Comparison of ENCODE assay signal across 8 mouse cellular contexts in the genomic region with DNA sequence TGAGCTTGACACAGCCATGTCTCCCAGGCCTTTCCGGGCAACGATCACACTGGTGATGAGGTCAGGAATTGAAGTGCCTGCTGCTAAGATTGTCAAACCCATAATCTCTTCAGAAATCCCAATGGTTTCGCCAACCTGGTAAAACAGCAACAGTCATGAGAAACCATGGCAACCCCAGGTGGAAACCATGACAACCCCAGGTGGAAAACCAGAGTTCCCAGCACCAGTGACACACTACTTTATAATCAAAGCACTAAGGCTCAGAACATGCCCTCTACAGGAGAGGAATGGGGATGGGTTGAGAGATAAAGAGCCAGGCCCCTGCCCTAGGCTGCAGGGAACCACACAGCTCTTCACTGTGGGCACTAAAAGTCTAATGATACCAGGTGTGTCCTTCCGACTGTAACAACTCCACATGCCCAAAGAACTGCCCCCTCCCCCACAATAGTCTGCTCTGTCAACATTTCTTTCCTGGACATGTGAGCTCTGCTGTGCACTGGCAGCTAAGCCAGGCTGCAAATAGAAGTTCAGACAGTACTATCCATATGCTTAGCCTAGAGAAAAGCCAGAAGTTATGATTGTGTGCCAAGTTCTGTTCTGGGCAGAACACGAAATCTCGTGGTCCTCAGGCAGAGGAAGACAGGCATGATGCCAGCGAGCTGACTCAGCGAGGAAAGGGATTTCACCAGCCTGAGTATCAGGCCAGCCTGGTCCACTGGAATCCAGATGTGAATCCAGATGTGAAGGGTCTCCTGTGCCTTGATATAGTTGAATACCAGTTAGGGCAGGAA. TPM values are rescaled to one million over a fixed set of nuclear protein-coding genes. Genes with fewer than 3 reads are reported as not detected.
DNase-seq lines count a peak whose midpoint lies in the region; ATAC-seq and TF ChIP-seq lines count a peak whose summit lies in the region.

No protein-coding gene starts in this region.

- H3K9ac ChIP-seq in limb, embryonic 13.5 days = no peak overlapping the region
- H3K9ac ChIP-seq in forebrain, embryonic 16.5 days (replicated peaks; ENCODE audit: low read depth, low read length) = no peak overlapping the region
- H3K9ac ChIP-seq in hindbrain, embryonic 12.5 days = no peak overlapping the region

- H3K27me3 ChIP-seq in limb, embryonic 13.5 days = no peaks in the 10 kb centered on the region
- no peaks in the 10 kb centered on the region for H3K27me3 ChIP-seq in limb, embryonic 10.5 days (ENCODE audit: low read depth, poor library complexity, severe bottlenecking)
- H3K27me3 ChIP-seq in forebrain, embryonic 16.5 days (replicated peaks; ENCODE audit: control insufficient read depth, insufficient read depth, low read length) = no peaks in the 10 kb centered on the region
- H3K27me3 ChIP-seq in hindbrain, embryonic 12.5 days = no peaks in the 10 kb centered on the region

- no peaks in the 10 kb centered on the region for H3K9me3 ChIP-seq in limb, embryonic 13.5 days
- no peaks in the 10 kb centered on the region for H3K9me3 ChIP-seq in limb, embryonic 10.5 days (replicated peaks)
- H3K9me3 ChIP-seq in forebrain, embryonic 16.5 days (ENCODE audit: control insufficient read depth, low read length) = no peaks in the 10 kb centered on the region
- no peaks in the 10 kb centered on the region for H3K9me3 ChIP-seq in hindbrain, embryonic 12.5 days (replicated peaks)

- no peak overlapping the region for H3K27ac ChIP-seq in limb, embryonic 13.5 days
- no peak overlapping the region for H3K27ac ChIP-seq in limb, embryonic 10.5 days
- H3K27ac ChIP-seq in forebrain, embryonic 16.5 days (ENCODE audit: low read length) = peak overlapping the region; percentile 31; the same call in 1 of the 2 replicates
- peak overlapping the region; percentile 73 for H3K27ac ChIP-seq in layer of hippocampus, adult 2 months
- H3K27ac ChIP-seq in hindbrain, embryonic 12.5 days = no peak overlapping the region

- H3K4me3 ChIP-seq in limb, embryonic 13.5 days = no peak overlapping the region
- no peak overlapping the region for H3K4me3 ChIP-seq in limb, embryonic 10.5 days
- H3K4me3 ChIP-seq in forebrain, embryonic 16.5 days (replicated peaks; ENCODE audit: low read length) = no peak overlapping the region
- no peak overlapping the region for H3K4me3 ChIP-seq in layer of hippocampus, adult 2 months
- H3K4me3 ChIP-seq in hindbrain, embryonic 12.5 days = no peak overlapping the region

- no peak for DNase-seq in limb, embryonic 10.5 days (ENCODE audit: low spot score)
- DNase-seq in adrenal gland, postnatal 25 days = peak; percentile 76
- peak; percentile 76 to 83 for DNase-seq in layer of hippocampus, adult 2 months (ENCODE audit: low spot score in 2 of 2)
- DNase-seq in lung, postnatal 14 days = peak; percentile 52
- DNase-seq in natural killer cell, adult 2 months (ENCODE audit: low spot score in 2 of 2) = no peak

- H3K4me2 ChIP-seq in limb, embryonic 13.5 days (replicated peaks) = no peak overlapping the region
- no peak overlapping the region for H3K4me2 ChIP-seq in forebrain, embryonic 16.5 days (ENCODE audit: low read length)
- H3K4me2 ChIP-seq in hindbrain, embryonic 12.5 days (replicated peaks) = no peak overlapping the region

- WGBS in limb, embryonic 13.5 days = 71% methylated on average over 8 of the region's 8 CpGs
- WGBS in limb, embryonic 10.5 days = 89% methylated on average over 8 of the region's 8 CpGs
- WGBS in forebrain, embryonic 16.5 days = 48% methylated on average over 8 of the region's 8 CpGs
- 85% methylated on average over 8 of the region's 8 CpGs for WGBS in hindbrain, embryonic 12.5 days

- peaks cover 9% of the 10 kb centered on the region for H3K4me1 ChIP-seq in limb, embryonic 13.5 days
- H3K4me1 ChIP-seq in limb, embryonic 10.5 days = 0 out of 2 replicates have a peak, but pooled peaks cover 5% of the 10 kb centered on the region
- H3K4me1 ChIP-seq in forebrain, embryonic 16.5 days (replicated peaks; ENCODE audit: control insufficient read depth, insufficient read depth, low read length) = peaks cover 12% of the 10 kb centered on the region
- no peaks in the 10 kb centered on the region for H3K4me1 ChIP-seq in hindbrain, embryonic 12.5 days

- peaks cover 2% of the 10 kb centered on the region; the same call in 1 of the 2 replicates for H3K36me3 ChIP-seq in limb, embryonic 13.5 days
- H3K36me3 ChIP-seq in limb, embryonic 10.5 days = no peaks in the 10 kb centered on the region
- no peaks in the 10 kb centered on the region for H3K36me3 ChIP-seq in forebrain, embryonic 16.5 days (ENCODE audit: control insufficient read depth, insufficient read depth)
- H3K36me3 ChIP-seq in hindbrain, embryonic 12.5 days = no peaks in the 10 kb centered on the region

- TF ChIP-seq CTCF in layer of hippocampus, adult 2 months (conservative IDR thresholded peaks at IDR 0.05) = peak; percentile 19; the same call in 1 of the 2 replicates

- peak; percentile 48; the same call in 1 of the 2 replicates for ATAC-seq in limb, embryonic 13.5 days (ENCODE audit: low FRiP score, low read depth)
- peak; percentile 59 for ATAC-seq in forebrain, embryonic 16.5 days
- ATAC-seq in hindbrain, embryonic 12.5 days (ENCODE audit: low FRiP score) = no peak

RNA-seq across cellular contexts. Expression of gene Slc24a1, which starts 25.0 kb away (rescaled TPM):
- 0.06 TPM in 1 of 2 replicates, not detected in the other for polyA plus RNA-seq in limb, embryonic 13.5 days (2015; fragmentation: Nextera tagmentation; extraction: Ambion mirVana)
- 0.06 TPM in 1 of 2 replicates, not detected in the other for polyA plus RNA-seq in limb, embryonic 10.5 days (2016; fragmentation: Nextera tagmentation; extraction: Ambion mirVana)
- total RNA-seq in adrenal gland, postnatal 25 days (2021) = not detected in 2 replicates
- 0.10 and 0.25 TPM in 2 replicates for polyA plus RNA-seq in forebrain, embryonic 16.5 days (2015; fragmentation: Nextera tagmentation; extraction: Ambion mirVana)
- total RNA-seq in layer of hippocampus, adult 2 months (2021) = under 1 TPM in 1 of 2 experiments, not detected in 1; 0.10 TPM
- 0.05 and 0.07 TPM in 2 replicates for polyA plus RNA-seq in hindbrain, embryonic 12.5 days (2016; fragmentation: Nextera tagmentation; extraction: Ambion mirVana)

RNA-seq across cellular contexts. Expression of gene Ints14, which starts 34.3 kb away (rescaled TPM):
- 52.4 and 54.9 TPM in 2 replicates for polyA plus RNA-seq in limb, embryonic 13.5 days (2015; fragmentation: Nextera tagmentation; extraction: Ambion mirVana)
- polyA plus RNA-seq in limb, embryonic 10.5 days (2016; fragmentation: Nextera tagmentation; extraction: Ambion mirVana) = 74.8 and 78.4 TPM in 2 replicates
- 29.8 and 33.7 TPM in 2 replicates for total RNA-seq in adrenal gland, postnatal 25 days (2021)
- 43.2 and 48.1 TPM in 2 replicates for polyA plus RNA-seq in forebrain, embryonic 16.5 days (2015; fragmentation: Nextera tagmentation; extraction: Ambion mirVana)
- total RNA-seq in layer of hippocampus, adult 2 months (2021) = 10 to 100 TPM; 19.9 to 20.2 TPM
- 49.6 and 58.6 TPM in 2 replicates for polyA plus RNA-seq in hindbrain, embryonic 12.5 days (2016; fragmentation: Nextera tagmentation; extraction: Ambion mirVana)

Comparison
In these comparisons a context has a peak if more than half of its experiments do, and no peak if none do; other contexts are left out.
1. H3K27ac ChIP-seq: peak in forebrain, embryonic 16.5 days (single experiment) and layer of hippocampus, adult 2 months (single experiment); none in limb, embryonic 13.5 days (single experiment), limb, embryonic 10.5 days (single experiment) and hindbrain, embryonic 12.5 days (single experiment).
2. DNase-seq: peak in adrenal gland, postnatal 25 days (single experiment), layer of hippocampus, adult 2 months (2 of 2) and lung, postnatal 14 days (single experiment); none in limb, embryonic 10.5 days (single experiment) and natural killer cell, adult 2 months (0 of 2).